Mouse (Mus musculus): ENCODE measurements at regions not wholly inside any gene's neighbourhood (a gene's known extent, or its start where the extent isn't known, plus 50 kb on each side); places are given as distances from the start of the nearest gene placed in this dataset.
A peak's percentile ranks its signal among the peaks of the same experiment; 100 is the strongest.

DNA sequence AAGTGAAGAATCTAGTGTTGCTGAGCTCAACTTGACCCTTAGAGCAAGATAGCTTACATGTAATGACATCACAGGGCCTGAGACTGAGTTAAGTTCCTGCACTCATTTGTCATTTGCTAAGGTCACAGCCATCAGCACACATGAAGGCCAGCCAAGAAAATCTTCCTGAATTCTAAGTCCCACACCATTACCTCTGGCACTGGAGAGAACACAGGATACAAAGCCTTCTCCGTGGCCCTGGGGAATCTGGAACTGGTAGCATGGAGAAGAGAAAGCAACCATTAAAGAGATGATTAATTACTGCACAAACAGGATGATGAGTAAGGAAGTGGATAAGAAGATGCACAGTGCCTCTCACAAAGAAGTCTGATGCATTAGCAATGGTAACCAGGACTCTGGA, 232.0 kb downstream of the Wdr72 start:
- no peak for DNase-seq (ENCODE audit: low spot score in 2 of 2)

DNA sequence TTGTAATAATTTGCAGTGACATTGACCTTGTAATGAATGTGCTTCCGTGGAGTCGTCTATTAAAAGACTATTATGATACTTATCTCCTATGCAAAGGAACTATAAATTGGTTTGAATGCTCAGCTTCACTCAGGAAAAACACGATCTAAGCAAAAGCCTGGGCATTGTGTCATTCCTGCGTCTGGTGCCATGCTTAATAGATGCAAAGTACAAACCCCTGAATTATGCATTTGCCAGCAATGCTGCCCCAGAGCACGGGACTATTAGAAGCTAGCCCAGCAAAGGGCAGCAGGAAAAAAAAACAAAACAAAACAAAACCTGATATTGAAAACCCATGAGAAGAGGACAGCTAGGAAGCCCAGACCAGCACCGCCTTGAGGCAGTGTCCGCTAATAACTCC, 234.9 kb downstream of the Wdr72 start:
- DNase-seq (ENCODE audit: low spot score in 2 of 2): no peak

DNA sequence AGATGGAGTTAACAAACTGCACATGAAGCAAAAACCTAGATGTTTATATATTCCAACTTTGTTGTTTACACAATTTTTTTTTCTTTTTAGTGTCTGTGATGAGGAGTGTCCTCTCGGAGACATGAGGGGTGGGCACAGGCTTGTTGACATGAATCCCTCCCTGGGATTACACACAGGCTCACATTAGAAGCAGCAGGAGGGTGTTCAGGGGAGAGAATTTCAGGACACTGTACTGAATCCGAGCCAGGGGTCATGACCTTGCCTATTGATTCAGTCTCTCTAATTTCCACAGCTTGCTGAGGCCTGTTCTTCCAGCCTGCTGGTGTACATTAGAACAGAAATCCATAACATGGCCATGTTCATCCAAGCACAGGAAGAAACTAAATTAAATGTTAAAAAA, 238.6 kb downstream of the Wdr72 start:
- no peak for DNase-seq (ENCODE audit: low spot score in 2 of 2)

DNA sequence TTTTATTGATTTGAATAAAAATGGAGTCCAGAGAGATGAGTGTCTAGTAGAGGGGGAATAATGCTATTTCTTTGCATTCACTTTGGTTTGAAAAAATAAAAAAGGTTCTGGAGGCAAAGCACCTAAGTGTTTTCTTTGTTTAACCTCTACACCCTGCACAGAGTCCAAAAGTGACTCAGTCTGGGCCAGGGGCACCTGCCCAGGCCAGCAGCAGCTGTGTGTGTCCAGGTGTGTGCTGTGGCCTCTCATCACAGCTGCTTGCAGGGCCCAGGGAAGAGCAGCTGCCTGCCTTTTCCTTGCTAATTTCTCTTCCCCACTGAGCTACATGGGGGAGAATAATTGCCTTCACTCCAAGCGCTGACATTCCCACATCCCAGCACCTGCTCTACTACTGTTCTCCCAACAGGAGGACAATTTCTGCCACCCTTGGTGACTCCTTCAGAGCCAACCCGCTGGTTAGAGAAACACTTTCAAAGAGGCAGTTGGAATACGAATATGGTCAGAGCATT, 255.8 kb downstream of the Wdr72 start:
- no peak for DNase-seq (ENCODE audit: low spot score in 2 of 2)

DNA sequence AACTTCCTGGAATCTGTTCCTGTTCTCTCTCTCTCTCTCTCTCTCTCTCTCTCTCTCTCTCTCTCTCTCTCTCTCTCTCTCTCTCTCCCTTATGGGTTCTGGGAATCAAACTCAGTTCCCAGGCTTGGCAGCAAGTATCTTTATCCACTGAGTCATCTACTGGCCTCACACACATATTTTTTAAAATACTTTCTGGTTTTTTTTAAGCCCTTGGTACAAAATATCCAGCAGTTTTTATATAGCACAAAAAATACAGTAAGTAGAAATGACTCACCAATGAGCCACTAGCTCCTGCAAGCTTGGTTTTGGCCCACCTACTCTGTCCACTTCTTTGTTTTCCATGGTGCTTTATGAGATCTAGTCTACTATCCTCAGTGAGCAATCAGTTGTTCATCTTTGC, 266.0 kb downstream of the Wdr72 start:
- no peak for DNase-seq (ENCODE audit: low spot score in 2 of 2)

DNA sequence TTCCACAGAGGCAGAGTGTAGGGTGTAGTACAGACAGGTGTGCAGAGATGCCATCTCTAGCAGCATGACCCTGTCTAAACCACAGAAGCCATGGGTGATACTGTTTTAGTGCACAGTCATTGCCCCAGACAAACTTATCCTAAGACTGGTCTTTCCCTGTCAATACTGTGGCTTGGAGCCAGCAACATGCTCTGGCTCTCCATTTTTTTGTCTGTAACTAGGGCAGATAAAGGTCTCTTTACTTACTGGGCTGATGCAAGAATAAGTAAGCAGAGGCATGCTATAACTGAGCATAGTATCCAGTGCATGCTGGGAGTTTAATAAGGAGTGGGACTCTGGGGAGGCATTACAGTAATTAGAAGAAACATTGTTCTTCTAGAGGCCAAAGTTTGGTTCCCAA, 267.0 kb downstream of the Wdr72 start:
- DNase-seq (ENCODE audit: low spot score in 2 of 2): no peak

DNA sequence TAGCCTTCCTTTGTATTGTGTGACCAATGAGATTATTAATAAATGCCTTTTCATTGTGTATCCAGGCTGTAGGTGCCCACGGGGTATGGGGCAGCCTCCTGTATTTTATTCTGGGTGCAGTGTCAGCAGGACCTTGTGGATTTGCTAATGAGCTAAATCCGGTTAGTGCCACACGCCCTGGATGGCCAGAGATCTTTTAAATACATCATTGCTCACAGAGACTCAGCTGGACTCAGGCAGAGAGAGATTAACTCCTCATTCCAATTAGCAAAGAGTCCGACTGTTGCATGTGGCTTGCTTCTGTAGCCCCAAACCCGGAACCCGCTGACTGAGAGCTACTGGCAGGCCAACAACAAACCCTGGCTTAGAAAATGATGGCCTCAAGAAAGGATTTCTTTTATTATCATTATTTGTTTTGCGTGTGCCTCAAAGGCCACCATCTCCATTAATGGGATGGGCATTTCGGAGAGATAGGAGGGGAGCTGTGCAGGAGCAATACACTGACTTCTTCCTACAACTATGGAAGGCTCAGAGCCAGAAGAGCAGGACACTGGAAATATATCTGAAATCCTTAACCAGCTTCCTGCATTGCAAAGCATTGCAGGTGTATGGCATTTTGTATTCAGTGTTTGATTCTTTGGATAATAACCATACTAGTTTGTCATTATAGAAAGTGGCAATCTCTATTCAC, 274.2 kb downstream of the Wdr72 start:
- DNase-seq (ENCODE audit: low spot score in 2 of 2): no peak

DNA sequence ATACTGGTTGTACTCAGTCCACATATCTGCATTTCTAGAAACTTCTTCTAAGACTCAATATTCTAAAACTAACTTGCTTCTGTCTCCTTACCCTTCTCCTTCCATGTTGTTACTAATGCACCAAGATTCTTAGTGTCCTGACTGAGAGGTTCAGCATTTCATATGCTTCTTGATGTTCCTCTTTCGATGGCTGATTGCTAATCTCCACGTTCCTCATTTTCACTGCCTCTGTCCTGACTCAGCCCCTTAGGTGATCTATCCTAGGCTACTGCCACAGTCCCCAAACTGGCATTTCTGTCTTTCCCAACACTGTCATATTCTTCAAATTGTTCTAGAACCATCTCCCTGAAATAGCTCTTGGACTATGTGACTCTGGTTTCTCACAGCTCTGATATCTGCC, 315.4 kb downstream of the Wdr72 start:
- no peak for DNase-seq (ENCODE audit: low spot score in 2 of 2)

DNA sequence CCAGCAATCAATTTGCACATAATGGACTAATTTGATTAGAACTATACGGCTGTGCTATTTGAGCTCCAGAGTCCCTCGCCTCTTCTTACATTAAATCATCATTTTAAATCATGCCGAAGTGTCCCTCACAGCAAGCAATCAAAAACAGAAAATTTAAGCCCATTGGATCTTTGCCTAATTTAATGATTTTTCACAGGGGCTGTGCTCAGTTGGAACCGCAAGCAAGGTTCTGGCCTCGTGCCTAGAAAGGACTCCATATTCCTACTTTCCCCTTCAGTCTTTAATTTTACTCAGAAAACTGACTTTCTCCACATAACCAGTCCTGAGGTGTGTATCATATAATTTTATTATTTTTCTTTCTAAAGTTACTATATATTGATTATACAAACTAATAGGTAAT, 339.8 kb downstream of the Wdr72 start:
- DNase-seq (ENCODE audit: low spot score in 2 of 2): no peak

DNA sequence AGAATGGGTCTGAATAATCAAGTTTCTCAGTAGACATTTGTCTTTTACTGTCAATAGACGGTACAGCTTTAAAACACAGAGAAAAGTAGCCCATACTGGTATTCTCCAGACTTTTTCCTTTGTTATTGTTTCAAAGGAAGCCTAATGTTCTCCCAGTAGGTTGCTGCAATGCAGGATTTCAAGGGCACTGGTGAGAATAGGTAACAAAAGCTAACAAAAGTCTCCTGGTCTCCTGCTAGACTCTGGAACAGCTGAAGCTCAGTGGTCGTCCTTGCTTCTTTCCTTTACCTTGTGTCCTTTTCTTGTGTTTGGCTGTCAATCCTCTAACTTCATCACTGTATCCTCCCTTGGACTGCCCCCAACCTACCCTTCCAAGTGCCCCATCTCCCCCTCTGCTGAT, 350.9 kb downstream of the Wdr72 start:
- no peak for DNase-seq (ENCODE audit: low spot score in 2 of 2)

DNA sequence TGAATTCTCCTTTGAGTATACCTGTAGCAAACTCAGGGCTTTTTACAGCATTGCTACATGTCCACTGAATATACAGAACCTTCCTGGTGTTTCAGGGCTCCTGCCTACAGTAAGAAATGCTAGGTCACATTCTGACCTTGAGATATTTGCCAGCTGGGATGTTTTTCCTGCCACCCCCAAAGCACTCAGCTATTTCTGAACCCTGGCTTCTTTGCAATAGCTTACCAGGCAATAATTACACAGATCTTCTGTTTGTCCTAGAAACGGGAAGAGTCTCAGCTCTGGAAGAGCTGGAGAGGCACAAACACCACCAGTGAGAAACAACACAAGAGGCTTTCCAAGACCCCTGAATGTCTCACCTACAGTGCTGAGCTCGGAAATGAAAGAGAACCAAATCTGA, 366.7 kb downstream of the Wdr72 start:
- no peak for DNase-seq (ENCODE audit: low spot score in 2 of 2)

DNA sequence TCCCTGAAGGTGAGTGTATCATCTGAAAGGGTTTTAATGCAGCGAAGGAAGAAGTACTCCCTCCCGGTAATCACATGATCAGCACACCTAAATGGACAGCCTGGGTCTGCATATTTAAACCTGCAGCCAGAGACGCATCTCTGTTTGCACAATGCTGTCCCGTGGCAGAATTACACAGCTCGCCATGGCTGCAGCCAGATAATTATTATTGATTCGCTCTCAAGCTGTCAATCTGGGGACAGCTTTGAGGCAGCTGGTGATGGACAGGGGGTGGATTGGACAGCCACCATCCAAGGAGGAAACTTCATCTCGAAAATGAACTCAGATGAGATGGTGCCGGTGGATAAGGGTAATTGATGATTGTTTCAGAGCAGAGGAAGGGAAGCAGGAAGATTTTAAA, 369.1 kb downstream of the Wdr72 start:
- DNase-seq (ENCODE audit: low spot score in 2 of 2): no peak

DNA sequence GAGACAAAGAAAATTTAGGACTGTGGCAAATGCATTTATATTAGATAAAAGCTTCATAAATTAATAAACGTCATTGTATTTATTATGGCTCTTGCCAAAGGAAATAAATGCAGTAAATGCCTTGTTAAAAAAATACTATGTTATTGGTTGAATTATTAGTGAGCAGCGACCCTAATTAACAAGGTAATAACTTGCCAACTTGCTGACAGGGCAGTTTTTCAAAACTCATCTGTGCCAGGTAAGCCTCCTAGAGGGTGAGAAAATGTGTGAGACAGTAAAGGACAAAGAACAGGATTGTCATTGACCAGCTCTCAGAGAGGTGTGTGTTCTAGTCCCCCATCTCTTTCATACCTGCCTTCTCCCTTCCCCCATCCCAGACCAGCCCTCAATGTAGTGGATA, 347.8 kb upstream of the Onecut1 start:
- no peak for DNase-seq (ENCODE audit: low spot score in 2 of 2)

DNA sequence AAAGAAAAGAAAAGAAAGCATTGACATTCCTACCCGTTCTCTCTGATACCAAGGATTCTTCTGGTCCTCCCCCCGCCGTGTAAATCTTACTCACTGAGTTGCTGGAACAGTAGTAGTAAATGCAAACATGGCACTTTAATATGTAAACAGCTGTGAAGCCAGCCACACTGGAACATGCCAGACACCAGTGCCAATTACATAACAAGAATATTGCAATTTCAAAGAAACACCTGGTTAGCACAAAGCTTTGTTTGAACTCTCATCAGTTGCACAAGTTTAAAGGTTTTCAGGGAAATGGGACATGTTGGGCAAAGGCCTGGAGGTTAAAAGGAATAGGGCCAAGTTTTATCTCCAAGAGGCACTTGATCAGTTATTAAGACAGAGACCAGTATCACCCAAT, 333.2 kb upstream of the Onecut1 start:
- DNase-seq (ENCODE audit: low spot score in 2 of 2): no peak

DNA sequence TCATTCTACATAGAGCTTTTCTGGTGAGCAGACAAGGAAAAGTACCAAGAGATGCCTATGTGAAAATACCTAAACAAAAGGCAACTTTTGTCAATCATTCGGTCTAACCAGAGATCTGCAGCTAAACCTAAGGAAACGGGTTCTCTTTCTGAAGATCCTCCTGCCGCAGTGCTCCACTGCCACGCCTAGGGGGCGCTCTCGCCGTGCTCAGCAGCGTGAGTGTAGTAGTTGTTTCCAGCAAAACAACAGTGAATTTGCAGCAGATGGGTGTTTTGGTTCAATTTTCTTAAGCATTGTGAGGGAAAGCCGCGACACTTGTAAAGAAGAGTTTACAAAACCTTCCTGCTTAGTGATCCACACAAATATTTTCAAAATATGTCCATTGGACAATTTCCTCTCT, 331.4 kb upstream of the Onecut1 start:
- DNase-seq (ENCODE audit: low spot score in 2 of 2): peak in 1 of 2 experiments; percentile 14

DNA sequence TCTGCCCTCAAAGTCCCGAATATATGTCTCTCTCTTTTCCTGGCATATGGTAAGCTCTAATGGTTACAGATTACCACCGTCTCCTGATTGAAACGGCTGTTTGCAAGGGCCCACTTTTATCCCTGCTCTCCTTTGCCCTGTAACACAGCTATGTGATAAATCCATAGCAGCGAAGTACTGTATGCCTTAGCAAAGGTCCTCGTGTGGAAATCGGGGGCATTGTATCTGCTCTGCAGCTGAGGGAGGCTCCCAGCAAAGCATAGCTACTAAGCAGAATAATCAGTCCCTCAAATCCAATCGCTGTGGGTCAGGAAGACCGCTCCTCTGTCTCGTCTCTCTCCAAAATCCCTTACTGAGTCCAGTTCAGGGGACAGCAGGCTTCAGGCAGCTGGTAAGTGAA, 331.0 kb upstream of the Onecut1 start:
- no peak for DNase-seq (ENCODE audit: low spot score in 2 of 2)

DNA sequence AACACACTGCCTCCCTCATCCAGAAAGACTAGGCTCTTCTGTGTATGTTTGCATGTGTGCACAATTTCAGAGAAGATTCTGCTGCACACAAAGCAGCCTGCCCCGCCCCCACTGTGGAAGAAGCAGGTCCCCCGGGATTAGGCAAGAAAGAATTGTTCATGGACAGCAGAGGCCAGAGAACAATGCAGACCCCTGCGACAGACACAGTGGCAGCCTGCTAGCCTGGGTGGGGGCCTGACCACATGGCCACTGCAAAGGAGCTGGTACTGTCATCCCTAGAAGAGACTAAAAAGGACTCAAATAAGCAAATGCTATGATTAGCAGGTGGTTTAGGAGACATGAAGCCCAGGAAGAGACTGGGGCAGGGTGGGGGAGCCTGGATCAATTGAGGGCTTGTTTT, 329.7 kb upstream of the Onecut1 start:
- DNase-seq (ENCODE audit: low spot score in 2 of 2): no peak

DNA sequence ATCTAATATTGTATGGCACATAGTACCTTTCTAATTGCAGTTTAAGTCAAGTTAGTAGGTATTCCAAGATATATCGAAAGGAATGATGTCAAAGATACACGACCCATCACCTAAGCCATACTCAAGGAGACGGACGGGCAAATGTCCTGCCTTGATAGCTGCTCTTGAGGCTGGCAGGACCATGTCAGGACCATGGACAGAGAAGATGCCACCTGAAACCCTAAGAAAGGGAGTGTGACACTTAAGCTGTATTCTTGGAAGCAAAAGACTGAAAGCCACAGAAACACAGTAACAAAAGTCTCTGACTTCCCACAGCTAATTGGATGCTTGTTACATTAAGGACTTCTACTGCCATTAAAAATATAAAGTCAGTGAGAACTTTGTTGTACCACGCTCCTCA, 326.7 kb upstream of the Onecut1 start:
- no peak for DNase-seq (ENCODE audit: low spot score in 2 of 2)

DNA sequence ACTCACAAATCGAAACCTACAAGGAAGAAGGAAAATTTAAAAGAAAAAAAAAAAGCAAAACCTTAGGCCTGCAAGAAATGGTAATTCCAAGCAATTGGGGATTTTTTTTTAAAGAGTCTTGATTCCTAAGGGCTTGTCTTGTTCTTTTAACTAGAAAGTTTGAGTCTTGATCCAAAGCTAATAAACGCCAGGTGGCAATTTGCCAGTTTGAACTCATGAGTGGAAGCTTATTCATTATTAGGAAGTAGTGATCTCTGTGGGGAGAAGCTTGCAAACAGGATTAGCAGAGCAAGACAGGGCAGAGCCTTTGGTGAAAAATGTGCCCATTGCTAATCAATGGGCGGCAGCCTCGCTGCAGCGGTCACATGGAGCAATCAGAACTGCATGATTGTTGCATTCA, 305.6 kb upstream of the Onecut1 start:
- DNase-seq (ENCODE audit: low spot score in 2 of 2): no peak

DNA sequence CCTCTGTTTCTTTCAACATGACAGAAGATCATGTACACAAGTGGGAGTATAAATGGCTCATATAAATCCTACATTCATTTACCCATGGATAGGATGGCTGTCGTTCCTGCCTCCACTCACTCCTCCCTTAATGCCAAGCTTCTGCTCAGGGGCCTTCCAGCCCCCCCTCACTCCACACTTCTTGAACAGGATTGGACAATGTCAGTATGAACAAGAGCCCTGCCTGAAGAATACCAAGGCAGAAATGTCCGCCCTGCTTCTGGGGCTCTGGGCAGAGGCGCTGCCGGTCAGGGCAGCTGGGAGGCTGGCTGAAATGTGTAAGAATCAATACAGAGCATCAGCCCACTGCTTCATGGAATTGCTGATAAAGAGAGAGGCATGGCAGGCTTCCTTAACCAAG, 269.0 kb upstream of the Onecut1 start:
- DNase-seq (ENCODE audit: low spot score in 2 of 2): no peak

DNA sequence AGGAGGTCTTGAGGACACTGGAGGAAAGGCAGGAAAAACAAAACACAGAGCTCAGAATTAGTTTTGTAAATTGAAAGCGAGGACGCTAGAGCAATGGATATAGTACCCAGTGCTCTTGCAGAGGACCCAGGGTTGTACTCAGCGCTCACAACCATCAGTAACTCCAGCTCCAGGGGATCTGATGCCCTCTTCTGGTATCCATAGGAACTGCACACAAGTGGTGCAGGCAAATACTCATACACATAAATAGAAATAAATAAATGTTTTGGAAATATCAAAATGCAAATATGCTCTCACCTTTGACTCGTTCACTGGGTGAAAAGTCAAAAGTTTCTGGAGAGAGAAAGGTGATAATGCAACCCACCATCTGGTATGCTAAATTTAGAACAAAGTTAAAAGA, 267.8 kb upstream of the Onecut1 start:
- DNase-seq (ENCODE audit: low spot score in 2 of 2): no peak

DNA sequence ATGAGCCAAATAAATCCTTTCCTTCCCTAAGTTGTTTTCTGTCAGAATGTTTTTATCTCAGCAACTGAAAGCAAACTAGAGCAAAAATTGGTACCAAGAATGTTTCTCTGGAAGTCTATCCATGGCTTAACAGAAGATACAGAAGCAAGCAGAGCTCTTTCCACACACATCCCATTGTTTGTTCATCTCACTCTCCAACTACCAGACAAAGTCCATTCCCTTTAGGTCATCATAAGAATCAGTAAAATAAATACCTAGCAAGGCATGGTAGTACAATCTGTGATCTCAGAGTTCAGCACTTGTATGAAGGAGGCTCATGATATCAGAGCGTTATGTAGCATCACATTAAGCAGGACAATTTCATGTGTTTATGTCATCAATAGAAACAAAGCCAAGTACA, 257.3 kb upstream of the Onecut1 start:
- DNase-seq (ENCODE audit: low spot score in 2 of 2): no peak

DNA sequence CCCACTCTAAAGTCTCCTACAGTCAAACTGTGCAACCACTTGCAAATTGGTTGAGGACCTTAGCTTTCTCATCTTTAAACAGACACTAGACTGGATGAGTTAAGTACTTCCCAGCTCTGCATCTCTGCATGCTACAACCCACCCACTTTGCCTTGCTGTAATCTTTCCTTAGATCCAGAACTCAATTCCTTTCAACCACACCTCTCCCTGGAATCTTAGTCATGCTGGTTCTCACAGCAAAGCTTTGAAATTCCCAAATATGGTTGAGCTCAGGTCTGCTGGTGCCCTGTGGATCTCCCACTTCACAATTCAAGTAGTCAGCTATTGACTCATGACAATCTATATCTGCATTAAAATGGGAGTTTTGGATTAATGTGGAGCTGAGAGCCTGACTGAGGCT, 239.8 kb upstream of the Onecut1 start:
- DNase-seq (ENCODE audit: low spot score in 2 of 2): no peak

DNA sequence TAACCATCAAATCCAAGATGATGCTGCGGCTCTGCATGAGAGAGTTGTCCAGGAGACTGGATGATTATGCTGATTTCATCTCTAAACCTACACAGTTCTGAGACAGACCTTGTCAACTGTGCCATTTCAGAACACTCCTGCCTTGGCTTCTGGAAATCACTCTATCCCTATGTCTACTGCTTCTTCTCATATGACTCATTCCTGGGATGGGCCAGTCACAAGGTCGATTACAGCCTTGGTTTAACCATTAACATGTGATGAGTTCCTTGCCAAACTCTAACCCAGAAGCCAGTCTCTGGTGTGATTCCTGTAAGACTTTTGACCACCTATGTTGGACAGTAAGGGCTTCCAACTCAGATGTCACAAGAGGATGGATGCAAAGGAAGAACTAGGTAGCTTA, 216.3 kb upstream of the Onecut1 start:
- no peak for DNase-seq (ENCODE audit: low spot score in 2 of 2)
